Mouse (Mus musculus) urinary bladder, adult 2 months (tissue): ENCODE data around the gene Eef2k. TPM values are rescaled to one million over a fixed set of nuclear protein-coding genes. Genes with fewer than 3 reads are reported as not detected.

Experiments
- DNase-seq: peaks from one replicate; pipeline ENCODE4 v3.0.0; 2022; ENCODE audit warnings: low spot score
- polyA plus RNA-seq: library from polyadenylated mRNA; depleted of rRNA; stranded (reverse); fragments of >200 nt; gene quantifications from 2 replicates; pipeline ENCODE4 v1.2.3, GENCODE M21; 2012

The Eef2k gene
- polyA plus RNA-seq, 1 experiment, result 94.4 TPM

DNA sequence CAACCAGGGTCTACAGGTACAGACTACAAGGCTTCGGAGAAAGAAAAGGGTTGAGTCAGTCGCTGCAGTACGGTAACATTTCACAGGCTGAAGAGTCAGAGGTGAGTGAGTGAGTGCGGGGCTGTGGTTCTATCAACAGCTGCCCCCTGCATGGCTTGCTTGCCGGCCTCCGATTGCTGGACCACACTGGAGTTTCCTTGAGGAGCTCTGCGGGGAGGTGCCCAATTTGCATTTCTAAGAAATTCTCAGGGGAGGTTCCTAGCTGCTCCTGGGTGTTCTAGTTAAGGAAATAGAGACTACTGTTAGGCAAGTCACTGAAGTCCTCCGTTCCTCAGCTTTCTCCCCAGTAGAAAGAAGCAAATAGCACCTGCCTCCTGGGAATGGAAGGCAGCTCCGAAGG, 2.1 kb downstream of the Eef2k start:
- DNase-seq, result no peak

DNA sequence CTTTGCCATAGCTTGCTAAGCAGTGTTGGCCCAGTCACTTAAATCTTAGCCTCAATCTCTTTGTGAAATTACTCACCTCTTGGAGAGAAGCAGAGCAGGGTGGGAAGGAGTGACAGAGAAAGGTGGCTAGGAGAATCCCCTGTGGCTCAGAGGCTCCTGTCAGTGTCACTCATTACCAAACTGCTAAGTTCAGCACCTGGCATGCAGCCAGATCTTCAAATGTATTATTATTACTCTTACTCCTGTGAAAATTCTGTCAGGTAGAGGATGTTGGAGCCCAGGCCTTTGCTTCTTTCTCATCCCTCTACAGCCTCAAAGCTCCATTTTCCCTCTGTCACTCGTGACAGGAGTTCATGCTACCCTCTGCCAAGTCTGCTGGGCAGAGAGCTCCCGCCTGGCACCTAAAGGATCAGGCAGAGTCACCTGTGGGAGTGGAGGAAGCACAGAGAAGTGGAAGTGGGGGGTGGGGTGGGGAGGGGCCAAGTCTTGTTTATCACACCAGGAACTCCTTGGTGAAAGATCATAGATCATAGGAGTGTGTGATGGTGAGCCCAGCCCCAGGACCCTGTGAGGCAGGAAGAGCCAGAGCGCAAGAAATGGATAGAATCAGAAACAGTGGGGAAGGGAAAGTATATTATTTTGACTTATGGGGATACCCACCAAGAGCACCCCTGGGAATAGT, 6.3 kb downstream of the Eef2k start:
- no peak for DNase-seq

GRCm38 (mm10) chr7:120850165-120850564, 7.5 kb downstream of the Eef2k start:
- no peak for DNase-seq

- DNase-seq, result no peak
Observed at GRCm38 (mm10) chr7:120859854-120860253, 17.2 kb downstream of the Eef2k start.

GRCm38 (mm10) chr7:120860799-120861487, 18.3 kb downstream of the Eef2k start:
- DNase-seq, result no peak

- DNase-seq, result no peak
Observed at GRCm38 (mm10) chr7:120861488-120862047, 18.9 kb downstream of the Eef2k start.

DNA sequence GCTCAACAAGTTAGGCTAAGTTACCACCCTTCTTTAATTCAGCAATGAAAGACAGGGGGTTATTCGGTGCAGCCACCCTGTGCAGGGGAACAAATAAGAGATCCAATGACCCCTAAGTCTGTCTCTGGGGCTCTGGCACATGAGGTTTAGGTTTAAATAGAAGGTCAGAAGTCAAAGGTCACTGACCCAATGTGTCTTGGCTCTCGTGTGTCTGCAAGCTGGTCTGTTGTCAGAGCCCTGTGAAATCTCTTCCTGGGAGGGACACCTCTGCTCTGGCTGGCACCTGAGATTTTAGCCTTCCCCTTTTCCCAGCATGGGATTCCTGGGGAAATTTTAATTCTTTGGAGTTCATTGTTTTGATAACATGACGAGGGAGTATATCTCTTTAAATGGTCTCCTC, 19.6 kb downstream of the Eef2k start:
- DNase-seq, result no peak

DNA sequence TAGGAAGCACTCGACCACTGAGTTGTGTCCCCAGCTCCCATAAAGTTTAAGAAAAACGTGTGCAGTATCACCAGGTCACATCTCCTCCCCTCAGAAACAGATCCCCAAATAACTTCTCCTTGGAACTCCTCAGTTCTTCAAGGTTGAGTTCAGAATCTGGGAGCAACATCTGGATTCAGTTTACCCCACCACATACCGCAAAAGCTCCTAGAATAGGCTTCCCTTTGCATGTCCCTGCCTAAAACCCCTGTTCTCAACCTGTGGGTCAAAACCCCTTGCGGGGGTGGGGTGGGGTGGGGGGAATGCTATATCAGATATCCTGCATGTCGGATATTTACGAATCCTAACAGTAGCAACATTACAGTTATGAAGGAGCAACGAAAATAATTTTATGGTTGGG, 20.0 kb downstream of the Eef2k start:
- no peak for DNase-seq

GRCm38 (mm10) chr7:120863476-120863875, 20.8 kb downstream of the Eef2k start:
- no peak for DNase-seq

DNA sequence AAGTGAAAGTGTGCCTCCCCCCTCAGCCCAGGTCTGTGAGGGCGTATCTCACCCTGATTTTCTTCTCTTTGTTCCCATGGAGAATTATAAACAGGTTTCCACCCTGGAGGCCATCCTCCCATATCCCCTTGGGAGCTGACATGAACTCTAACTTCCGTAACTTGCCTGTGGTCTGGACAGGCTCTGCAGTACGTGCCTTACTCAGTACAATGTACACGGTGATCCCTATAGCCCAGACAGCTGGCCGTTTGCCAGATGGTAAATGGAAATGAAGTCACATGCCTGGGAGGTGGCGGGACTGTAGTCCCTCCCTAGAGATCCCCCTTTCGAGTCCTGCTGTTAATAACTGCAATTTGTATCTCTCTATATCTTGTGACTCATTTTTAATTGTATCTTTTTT, 22.5 kb downstream of the Eef2k start:
- no peak for DNase-seq

- no peak for DNase-seq
Observed at GRCm38 (mm10) chr7:120865832-120866231, 23.2 kb downstream of the Eef2k start.

GRCm38 (mm10) chr7:120866684-120867083, 24.1 kb downstream of the Eef2k start:
- DNase-seq, result no peak

DNA sequence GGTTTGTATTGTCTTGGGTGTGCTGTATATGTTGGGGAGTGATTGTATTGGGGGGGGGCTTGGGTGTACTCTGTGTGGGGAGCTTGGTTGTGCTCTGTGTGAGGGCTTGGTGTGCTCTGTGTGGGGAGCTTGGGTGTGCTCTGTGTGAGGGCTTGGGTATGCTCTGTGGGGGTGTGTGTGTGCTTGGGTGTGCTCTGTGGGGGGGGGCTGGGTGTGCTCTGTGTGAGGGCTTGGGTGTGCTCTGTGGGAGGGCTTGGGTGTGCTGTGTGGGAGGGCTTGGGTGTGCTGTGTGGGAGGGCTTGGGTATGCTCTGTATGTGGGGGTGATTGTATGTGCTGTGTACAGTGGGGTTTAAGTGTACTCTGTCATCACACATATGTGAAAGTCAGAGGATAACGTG, 25.1 kb downstream of the Eef2k start:
- no peak for DNase-seq

DNA sequence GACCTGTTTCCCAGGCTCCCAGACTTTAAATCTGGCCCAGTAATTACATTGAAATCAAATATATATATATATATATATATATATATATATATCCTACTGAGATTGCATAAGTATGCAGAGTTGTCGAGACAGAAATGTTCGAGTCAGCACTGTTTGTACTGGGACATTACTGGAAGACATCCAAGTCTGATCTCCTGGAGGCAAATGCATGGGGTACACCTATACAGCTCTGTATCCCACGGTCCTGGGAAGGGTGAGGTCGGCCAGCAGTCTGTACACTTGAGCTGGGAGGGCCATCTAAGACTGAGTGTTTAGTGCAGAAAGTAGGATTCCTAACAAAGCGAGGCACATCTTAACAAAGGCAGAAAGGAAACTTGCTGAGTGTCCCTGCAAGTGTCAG, 27.3 kb downstream of the Eef2k start:
- DNase-seq, result no peak

DNA sequence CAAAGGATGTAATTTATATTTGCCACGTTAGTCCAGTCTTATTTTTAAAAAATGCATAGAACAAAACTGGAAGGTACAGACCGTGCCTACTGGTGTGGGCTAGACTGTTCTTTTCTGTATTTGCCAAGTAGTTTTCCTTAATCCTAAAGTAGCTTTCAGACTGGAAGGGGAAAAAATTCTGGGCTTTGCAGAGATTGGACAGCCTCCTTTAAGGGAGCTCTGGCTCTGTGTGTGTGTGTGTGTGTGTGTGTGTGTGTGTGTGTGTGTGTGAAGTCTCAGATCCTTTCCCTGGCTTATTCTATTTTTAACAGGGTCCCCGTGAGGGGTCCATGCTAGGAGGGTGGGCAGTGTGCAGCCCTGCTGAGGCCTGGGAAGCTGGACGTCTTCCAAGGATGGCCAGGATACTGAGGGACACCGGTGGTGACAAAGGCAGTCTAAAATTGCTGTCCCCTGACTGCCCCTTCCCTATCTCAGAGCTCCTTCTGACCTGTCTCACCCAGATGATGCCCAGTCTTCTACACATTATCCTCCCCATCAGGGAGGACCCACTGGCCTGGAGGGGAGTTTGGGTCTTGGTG, 27.9 kb downstream of the Eef2k start:
- DNase-seq, result no peak

DNA sequence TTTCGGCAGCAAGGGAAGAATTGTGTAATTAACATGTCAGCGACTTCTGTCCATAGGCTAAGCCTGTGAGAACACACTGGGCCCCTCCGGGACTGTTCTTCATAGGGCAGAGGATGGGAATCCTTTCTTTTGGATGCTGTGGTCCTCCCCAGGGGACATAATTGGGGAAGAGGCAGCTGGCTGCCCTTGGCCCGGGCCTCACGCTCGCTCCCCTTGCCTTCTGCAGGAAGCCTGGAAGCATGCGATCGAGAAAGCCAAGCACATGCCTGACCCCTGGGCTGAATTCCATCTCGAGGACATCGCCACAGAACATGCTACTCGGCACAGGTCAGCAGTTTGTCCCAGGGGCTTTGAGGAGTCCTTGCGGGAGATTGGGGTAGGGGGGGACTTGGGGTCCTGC, 30.5 kb downstream of the Eef2k start:
- DNase-seq, result no peak

DNA sequence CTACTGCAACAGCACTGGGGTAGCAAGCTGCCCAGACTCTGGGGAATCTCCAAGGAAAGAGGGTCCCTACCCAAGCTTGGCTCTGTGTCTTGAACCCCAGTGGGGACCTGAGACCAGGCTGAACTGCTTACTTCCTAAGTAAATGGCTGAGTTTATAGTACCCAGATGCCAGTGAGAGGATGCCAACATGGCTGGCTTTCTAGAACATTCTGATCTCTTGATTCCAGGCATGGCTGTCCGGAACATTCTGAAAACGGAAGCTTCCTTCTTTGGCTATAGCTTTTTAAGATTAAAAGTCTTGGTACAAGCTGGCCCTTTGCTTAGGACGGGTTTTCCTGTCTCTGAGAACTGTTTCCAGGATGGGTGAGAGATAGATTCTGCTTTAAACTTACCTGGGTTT, 31.4 kb downstream of the Eef2k start:
- DNase-seq, result no peak

GRCm38 (mm10) chr7:120874764-120875539, 32.3 kb downstream of the Eef2k start:
- DNase-seq, result peak; percentile 41

DNA sequence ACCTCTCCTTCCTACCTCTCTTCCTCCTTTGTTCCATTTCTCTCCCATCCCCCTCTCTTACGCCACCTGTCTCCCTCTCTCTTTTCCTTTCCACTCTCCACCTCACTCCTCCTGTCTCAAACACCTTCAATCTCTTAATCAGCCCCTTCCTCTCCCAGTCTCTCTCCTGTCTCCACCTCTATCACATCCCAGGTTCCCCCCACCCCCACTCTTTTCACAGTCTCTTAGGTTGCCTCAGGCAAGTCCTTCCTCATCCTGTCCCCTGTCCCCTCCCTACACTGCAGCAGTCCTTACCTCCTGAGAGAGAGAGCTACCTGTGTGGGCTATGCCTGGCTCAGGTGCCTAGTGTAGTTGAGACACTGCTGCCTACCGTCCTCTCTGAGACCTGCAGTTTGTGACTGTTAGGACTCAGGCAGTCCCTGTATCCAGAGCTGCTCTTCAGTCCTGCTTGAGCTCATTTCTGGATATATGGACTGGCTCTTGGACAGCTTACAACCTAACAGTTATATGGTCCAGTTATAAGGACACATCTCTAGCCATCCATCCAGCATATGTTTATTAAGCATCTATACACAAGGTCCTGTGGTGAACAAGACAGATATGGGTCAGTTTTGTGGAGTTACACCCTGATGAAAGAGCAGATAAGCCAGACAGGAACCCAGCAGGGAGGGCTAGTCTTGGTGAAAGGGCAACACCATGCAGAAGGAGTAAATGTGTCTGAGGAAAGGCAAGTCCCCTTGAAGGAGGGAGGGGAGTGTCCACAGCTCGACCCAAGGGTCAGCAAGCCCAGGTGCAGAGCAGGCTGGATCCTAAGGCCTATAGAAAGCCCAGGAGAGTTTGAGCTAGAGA, 33.1 kb downstream of the Eef2k start:
- DNase-seq, result no peak

DNA sequence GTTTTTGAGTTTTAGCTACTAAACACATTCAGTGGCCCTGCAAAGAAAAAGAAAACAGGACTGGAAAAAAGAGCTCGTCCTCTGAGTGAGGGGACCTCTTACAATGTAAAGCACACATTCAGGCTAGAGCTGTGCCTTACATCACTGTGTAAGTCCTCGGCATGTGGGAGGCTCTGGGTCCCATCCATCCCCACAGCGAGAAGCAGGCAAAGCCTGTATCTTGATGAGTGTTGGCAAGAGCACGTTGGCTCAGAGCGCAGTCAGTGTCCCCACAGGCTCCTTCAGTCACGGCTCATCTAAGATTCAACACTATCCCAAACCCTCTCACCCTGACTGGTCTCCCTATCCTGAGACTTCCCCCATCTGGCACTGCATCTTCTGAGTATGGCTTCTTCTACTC, 35.6 kb downstream of the Eef2k start:
- no peak for DNase-seq

DNA sequence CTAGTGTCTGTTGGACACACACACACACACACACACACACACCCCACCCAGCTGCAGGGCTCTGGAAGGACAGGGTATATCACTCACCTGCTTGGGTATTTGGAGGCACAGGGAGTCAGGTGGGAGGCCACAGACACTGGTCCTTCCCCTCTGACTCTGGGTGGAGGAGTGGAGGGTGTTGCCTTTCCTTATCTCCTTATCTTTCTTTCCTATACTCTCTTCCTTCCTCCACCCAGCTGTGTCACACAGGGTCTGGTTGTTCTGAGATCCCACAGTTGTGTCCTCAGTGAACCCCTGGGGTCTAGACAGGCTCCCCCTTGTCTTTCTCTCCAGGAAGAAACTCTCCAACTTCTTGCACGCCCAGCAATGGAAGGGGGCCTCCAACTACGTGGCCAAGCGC, 37.3 kb downstream of the Eef2k start:
- DNase-seq, result no peak
